Mouse (Mus musculus): ENCODE results near the gene Dnajc10.

The Dnajc10 gene

GRCm38 (mm10) chr2:80340537-80340936 is 25.3 kb downstream of the Dnajc10 start:
- DNase-seq (ENCODE audit: low spot score in 2 of 2): no peak

GRCm38 (mm10) chr2:80354531-80354930 is 39.3 kb downstream of the Dnajc10 start:
- DNase-seq (ENCODE audit: low spot score in 2 of 2): no peak

GRCm38 (mm10) chr2:80356656-80357231 is 41.5 kb downstream of the Dnajc10 start:
- DNase-seq (ENCODE audit: low spot score in 2 of 2): no peak

- DNase-seq (ENCODE audit: low spot score in 2 of 2): no peak
Observed at GRCm38 (mm10) chr2:80371458-80371857, 56.2 kb downstream of the Dnajc10 start.

- DNase-seq (ENCODE audit: low spot score in 2 of 2): no peak
Observed at GRCm38 (mm10) chr2:80374892-80375291, 59.6 kb downstream of the Dnajc10 start.

GRCm38 (mm10) chr2:80379848-80380247 is 64.6 kb downstream of the Dnajc10 start:
- DNase-seq (ENCODE audit: low spot score in 2 of 2): no peak

- DNase-seq (ENCODE audit: low spot score in 2 of 2): no peak
Observed at GRCm38 (mm10) chr2:80384447-80384846, 69.2 kb downstream of the Dnajc10 start.

- no peak for DNase-seq (ENCODE audit: low spot score in 2 of 2)
Observed at GRCm38 (mm10) chr2:80386255-80386654, 71.0 kb downstream of the Dnajc10 start.

- no peak for DNase-seq (ENCODE audit: low spot score in 2 of 2)
Observed at GRCm38 (mm10) chr2:80387668-80388067, 72.4 kb downstream of the Dnajc10 start.

- DNase-seq (ENCODE audit: low spot score in 2 of 2): no peak
Observed at GRCm38 (mm10) chr2:80388341-80388740, 73.1 kb downstream of the Dnajc10 start.

GRCm38 (mm10) chr2:80396057-80396456 is 80.8 kb downstream of the Dnajc10 start:
- DNase-seq (ENCODE audit: low spot score in 2 of 2): no peak

GRCm38 (mm10) chr2:80396864-80397263 is 81.6 kb downstream of the Dnajc10 start:
- no peak for DNase-seq (ENCODE audit: low spot score in 2 of 2)

- DNase-seq (ENCODE audit: low spot score in 2 of 2): no peak
Observed at GRCm38 (mm10) chr2:80398595-80399099, 83.4 kb downstream of the Dnajc10 start.
